Mouse (Mus musculus) ES-CJ7 (cell line): ENCODE measurements around the gene Nfkbiz.

Experiments
- DNase-seq: peaks from one replicate; pipeline ENCODE4 v3.0.0; 2011; ENCODE audit warnings: low read depth, low spot score

Nfkbiz gene

DNA sequence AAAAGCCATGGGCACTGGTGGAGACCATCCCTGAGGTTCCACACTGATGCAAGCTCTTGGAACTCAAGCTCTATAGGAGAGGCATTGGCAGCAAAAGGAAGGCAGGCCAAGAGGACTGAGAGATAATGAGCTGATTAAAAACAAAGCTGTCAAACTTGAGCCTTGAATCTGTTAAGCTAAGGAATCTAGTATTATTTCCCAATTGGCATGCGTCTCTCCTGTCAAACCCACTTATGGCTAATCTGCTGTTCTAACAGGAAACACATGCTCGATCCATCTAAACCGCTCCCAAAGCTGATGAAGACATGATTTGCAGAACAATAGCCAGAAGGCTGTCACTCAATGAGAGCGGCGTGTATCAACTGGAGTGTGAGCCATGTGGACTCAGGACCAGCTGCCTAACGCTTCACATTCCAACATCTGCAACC is 31.2 kb downstream of the Nfkbiz start:
- DNase-seq: peak; percentile 50

DNA sequence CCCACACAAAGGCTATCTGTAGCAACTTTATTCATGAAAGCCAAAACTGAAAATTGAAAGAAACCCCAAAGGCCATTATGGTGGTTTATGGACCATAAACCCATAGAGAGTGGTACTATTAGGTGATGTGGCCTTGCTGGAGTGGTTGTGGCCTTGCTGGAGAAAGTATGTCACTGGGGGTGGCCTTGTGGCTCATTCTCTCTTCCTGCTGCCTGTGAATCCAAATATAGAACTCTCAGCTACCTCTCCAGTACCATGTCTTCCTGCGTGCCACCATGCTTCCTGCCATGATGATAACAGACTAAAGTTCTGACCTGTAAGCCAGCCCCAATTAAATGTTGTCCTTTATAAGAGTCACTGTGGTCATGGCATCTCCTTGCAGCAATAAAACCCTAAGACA is 33.9 kb downstream of the Nfkbiz start:
- DNase-seq: no peak

DNA sequence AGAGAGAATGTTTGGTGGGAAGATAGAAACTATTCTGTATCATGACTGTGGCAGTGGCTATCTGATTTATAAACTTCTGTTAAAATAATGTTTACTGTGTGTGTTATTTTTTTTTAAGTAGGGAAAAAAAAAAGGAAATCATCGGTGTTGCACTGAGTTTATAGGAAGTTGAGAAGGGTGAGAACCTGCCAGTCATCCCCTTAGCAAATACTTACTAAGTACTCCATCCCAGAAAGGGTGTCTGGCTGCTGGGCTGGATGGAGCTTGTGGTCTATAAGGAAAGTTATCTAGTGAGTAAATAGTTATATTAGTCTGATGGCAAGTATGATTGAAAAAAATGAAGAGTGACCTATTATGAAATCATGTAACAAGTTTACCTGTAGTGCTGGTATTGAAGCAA is 37.1 kb downstream of the Nfkbiz start:
- no peak for DNase-seq

DNA sequence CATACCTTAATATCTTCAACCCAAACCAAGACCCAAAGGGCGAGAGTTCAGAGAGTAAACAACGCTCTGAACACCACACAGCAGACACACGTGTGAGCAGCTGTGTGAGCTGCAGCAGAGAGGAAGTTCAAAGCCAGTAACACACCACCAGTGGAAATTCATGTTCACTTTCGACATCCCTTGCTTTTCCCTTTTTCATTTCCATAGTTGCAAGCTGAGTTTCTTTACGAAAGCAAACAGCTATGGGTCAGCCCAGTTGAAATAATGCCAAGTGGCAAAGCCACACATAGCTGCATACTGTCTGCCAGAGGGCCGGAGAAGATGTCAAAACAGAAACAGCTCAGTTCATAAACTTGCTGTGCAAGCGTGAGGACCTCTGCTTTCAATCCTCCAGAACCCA is 39.9 kb downstream of the Nfkbiz start:
- DNase-seq: no peak

DNA sequence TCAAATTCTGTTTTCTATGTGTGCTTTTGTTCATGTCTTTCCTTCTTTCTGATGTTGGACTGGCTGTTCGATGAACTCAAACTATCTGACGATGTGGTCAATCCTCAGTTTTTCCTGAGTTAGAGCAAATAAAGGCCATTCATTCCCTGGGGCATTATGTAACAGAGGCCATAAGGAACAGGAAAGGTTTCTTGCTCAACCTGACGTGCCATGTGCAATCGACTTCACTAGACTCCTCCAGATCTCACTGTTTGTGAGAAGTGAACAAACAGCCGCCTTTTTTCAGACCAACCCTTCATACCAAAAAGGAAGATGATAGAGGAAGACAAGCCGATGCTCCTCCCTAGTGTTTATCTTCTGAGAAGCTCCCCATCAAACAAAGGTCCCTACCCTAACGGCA is 48.4 kb downstream of the Nfkbiz start:
- no peak for DNase-seq

DNA sequence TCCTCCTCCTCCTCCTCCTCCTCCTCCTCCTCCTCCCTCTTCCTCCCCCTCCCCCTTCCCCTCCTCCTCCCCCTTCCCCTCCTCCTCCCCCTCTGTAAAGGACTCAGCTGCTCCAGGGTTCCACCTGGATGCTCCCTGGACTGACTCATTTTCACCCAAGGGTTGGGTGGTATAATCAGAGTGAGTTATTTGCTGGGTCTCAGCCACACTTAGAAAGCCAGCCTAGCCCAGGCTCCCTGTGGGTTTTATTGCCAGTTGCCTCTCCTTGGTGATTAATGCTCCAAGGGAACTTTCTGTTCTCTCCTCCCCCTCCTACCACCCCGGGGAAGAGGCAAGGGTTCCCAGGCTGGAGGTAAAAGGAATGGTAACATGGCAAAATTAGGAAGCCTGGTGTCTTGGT is 49.4 kb downstream of the Nfkbiz start:
- DNase-seq: no peak

DNA sequence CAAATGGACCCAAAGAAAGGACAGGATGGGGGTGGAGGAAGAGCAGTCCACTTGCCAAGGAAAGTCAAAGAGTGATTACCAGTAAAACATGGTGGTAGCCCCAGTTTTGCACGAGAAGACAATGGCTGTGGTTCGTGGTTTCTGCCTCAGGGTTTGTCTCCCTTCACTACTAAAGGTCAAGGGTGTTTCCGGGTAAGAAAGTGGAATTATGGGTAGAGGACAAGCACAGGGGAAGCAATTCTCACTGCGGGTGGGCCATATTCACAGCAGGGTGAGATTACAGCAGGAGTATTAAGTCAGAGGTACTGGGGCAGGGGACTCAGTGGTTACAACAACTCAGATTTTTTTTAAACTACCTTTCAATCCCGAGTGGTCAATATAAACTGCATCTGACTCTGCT is 50.0 kb downstream of the Nfkbiz start:
- no peak for DNase-seq

DNA sequence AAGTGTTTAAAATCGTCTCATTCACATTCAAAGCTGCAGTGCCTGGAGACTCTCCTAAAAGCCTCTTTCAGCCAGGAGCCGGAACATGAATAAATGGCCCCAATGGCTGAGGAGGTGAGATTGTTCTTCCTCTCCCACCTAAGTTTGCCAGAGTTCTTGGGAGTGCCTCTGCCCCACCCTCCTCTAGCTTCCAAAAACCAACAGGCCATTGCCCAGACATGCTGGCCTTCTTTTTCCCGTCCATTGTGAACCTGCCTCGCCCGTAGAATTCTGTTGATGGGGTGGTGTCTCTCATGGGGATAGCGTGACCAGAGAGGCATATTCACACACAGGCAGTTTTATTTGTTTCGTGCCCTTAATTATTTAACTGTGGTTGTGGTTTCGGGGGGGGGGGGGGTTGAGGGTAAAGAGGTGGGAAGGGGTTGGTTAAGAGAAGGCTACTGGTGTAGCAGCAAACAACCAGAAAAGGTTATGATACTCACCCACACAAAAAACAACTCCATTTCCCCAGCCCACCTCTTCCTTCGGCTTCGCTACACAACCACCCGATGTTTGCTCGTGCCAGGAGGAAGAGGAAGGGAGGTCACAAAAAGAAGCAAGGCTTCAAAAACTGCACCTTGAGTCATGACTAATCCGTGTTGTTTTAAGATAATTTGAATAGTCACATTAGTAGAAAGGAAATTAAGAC is 51.2 kb downstream of the Nfkbiz start:
- peak; percentile 18 for DNase-seq

DNA sequence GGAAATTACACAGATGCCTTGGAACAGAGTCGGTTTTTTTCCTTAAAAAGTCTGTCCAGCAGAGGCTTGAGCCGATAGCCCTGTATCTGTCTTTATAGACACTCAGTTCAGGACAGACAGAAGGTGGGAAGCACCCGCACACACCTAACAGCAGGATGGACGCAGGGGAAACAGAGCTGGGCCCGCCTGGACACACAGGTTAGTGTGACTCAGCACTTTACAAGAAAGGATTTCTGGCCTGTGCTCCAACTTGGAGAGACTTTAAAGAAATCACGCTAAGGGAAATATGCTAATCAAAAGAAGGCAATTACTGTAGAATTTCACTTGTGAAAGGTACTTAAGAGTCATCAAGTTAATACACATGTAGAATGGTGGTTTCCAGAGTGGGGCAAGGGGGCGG is 54.3 kb downstream of the Nfkbiz start:
- DNase-seq: no peak

DNA sequence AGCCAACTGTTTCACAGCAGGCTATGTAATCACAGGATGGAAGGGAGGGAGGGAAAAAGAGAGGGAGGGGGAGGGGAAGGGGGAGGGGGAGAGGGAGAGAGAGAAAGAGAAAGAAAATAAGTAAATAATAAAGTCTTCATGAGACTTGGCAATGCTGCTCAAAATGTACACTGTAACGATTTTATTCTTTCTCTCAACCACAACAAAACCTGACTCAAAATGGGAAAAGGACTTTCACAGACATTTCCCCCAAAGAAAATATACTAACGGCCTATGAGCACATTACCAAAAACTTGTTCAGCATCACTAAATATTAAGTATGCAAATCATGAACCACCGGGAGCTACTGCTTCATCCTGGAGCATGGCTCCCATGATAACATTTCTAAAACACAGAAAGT is 54.8 kb downstream of the Nfkbiz start:
- no peak for DNase-seq

DNA sequence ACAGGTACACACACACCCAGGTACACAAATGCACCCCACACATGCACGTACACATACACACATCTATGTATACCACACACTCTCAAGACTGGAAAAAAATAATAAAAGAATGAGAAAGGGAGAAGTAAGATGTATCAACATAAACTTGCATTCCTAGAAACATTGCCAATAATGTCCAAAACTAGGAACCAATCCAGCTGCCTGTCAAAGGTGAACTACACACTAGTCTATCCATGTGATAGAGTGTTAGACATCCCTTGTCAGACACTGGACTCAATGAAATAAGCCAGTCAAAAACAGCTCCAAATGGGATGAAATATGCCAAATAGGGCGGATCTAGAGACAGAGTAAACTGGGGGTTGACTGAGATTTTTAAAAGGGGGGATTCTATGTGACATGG is 55.8 kb downstream of the Nfkbiz start:
- no peak for DNase-seq

DNA sequence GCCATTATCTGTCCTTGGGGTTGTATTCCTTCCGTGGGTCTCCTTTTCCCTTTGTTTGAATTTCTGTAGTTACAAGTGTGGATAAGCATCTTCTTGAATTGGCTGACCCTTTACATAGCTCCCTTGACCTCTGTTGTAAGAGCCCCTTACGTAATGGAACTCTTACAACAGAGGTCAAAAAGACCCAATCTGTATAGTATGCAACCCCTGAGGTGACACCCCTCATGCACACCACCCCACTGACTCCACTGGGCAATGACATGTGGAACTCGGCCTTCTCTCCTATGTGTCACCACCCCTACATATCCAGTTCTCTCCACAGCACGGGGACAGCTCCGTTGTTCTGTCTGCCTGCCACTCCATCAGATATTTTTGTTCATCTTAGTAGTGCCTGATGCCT is 56.9 kb downstream of the Nfkbiz start:
- DNase-seq: no peak

DNA sequence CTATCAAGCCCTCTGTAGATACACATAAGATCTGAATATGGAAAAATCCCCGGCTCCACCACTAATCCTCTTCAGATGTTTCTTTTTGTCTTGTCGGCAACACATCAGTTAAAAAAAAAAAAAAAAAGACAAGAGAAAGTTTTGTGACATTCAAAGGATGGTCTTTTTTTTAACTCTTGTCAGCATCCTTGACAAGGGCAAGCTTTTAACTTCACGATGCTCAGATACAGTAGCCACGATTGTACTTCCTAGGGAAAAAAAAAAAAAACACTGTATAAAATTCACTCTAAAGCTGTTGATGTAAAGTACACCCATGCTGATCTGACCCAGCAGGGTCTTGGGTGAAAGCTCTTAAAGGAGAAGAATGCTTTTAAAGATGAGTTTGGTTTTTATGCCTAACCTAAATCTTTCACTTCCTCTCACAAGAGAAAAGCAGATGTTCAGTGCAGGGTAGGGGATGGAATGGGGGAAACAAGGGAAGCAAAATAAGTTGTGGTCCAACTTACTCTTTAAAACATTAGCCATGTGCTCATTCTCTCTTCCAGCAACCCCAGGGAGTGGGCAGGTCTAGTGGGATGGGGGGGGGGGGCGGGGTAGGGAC is 57.6 kb downstream of the Nfkbiz start:
- DNase-seq: no peak

DNA sequence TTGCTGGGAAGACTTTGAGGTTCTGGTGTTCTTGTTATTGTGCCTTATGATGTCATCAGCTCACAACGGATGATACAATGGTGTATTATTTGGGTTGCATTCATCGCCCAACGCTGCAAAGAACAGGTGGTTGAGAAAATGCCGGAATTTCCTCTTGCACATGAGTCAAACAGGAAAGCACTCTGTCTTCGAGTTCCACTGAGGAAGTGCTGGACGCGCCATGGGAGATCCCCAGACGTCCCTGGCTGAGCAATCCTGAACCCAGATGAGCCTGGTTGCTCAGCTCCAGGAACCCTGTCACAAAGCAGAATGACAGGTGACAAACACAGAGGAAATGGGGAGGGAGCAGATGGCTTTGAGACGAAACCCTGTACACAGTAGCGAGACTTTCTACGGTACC is 62.4 kb downstream of the Nfkbiz start:
- DNase-seq: no peak

DNA sequence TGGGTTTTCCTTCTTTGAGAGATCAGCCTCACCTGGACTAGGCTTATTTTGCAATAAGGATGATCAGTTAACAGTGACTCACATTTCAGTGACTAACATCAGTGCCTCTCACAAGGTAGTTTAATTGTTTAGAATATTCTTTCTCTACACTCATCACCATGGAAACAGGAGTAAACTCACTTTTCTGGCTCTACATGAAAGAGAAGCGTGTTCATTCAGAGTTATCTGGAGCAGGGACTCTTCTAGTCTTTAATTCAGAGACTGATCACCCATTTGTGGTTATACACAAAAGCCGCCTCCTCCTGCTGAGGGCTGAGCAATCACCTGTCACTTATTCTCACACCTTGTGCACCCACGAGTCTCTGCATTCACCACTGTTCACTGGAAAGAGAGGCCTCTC is 68.5 kb downstream of the Nfkbiz start:
- no peak for DNase-seq
